Mouse (Mus musculus): ENCODE measurements around the gene Cep170b. TPM values are rescaled to one million over a fixed set of nuclear protein-coding genes. Genes with fewer than 3 reads are reported as not detected.
A peak's percentile ranks its signal among the peaks of the same experiment; 100 is the strongest.

Cep170b gene
- 22.8 TPM for polyA plus RNA-seq (2012; fragmentation: generic; extraction: Trizol)

DNA sequence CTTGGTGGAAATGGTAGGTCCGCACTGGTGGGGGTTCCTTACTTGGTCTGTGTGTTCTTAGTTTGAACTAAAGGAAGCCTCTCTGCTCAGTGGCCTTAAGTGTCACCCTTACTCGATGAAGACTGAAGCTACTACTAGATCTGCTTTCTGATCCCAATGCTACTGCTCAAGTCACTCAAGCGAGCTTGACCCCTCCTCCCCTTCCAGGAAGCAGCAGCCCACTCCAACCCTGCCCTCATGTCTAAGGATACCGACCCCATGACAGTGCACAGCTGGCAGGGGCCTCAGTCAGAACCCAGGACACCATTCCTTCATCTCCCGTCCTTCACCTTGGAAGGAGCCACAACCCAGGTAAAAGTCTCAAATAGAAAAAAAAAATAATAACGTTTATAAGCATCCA, at the start of gene Cep170b:
Cep170b (plus strand) TSS at position 240 of the 400 bp plus-strand sequence.
- Histone ChIP-seq H3ac (ENCODE audit: control insufficient read depth, insufficient read length) (no peak within 1 kb of the TSS), H3K4me2 (ENCODE audit: low read depth) (no peak within 1 kb of the TSS), H3K27me3 (ENCODE audit: control insufficient read depth, insufficient read depth, insufficient read length) (no peaks in the 10 kb centered on the region), H3K4me3 (no peak within 1 kb of the TSS), H3K36me3 (ENCODE audit: control insufficient read depth, insufficient read depth) (no peaks in the 10 kb centered on the region), H3K79me2 (ENCODE audit: control insufficient read depth, insufficient read depth) (peaks cover 5% of the 10 kb centered on the region)
- TF ChIP-seq MYOD1 (IDR thresholded peaks at IDR 0.05; ENCODE audit: control insufficient read depth in 1 of 3, insufficient read length in 2 of 3, low read depth in 2 of 3) (no peak), TCF12 (IDR thresholded peaks at IDR 0.05; ENCODE audit: insufficient read depth, poor library complexity, severe bottlenecking) (no peak), REST (IDR thresholded peaks at IDR 0.05; ENCODE audit: insufficient read depth, insufficient read length) (no peak), POLR2AphosphoS2 (IDR thresholded peaks at IDR 0.05; ENCODE audit: insufficient read length, low read depth) (no peak), USF1 (IDR thresholded peaks at IDR 0.05; ENCODE audit: low read depth) (no peak), MAX (IDR thresholded peaks at IDR 0.05; ENCODE audit: low read depth) (no peak), E2F4 (IDR thresholded peaks at IDR 0.05; ENCODE audit: insufficient read depth) (no peak), MYOG (IDR thresholded peaks at IDR 0.05; ENCODE audit: control insufficient read depth in 1 of 3, insufficient read depth in 1 of 3, insufficient read length in 2 of 3, low read depth in 2 of 3) (no peak), SRF (IDR thresholded peaks at IDR 0.05; ENCODE audit: control insufficient read depth, insufficient read length, low read depth) (no peak), POLR2A (IDR thresholded peaks at IDR 0.05; ENCODE audit: insufficient read length, low read depth) (no peak), CEBPB (IDR thresholded peaks at IDR 0.05; ENCODE audit: insufficient read depth, poor library complexity, severe bottlenecking) (no peak)

DNA sequence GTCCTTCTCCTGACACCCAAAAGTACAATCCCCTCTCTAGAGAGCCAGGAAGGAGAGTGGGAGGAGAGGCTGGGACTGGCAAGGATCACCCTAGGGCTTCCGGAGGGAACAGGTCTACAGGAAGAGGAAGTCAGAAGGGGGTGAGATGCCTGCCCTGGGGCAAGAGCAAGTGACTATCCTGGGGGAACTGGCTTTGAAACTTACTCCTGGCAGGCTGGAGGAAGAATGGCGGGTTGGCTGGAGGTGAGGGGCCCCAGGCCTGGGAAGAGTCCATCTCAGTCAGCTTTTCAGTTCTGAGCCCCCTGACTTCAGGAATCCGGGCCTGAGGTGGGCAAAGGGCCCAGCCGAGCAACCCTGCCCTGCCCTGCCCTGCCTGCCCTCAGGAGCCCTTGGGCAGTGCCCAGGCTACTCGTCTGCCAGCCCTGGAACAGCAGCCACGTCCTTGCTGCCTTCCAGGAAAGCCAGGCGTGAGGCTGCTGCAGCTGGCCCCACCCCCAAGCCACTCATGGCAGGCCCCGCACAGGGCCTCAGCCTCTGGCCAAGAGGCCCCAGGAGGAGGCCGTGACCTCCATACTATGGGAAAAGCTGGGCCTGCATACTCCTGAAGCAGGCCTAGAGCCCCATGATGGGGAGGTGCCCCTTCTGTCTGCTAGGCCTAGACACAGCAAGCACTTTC, 49.4 kb upstream of the Cep170b start:
- H3K36me3 ChIP-seq (ENCODE audit: control insufficient read depth, insufficient read depth) = peaks cover 13% of the 10 kb centered on the region
- peak overlapping the region; percentile 66 for H3K4me2 ChIP-seq (ENCODE audit: low read depth)
- no peak overlapping the region for H3K4me3 ChIP-seq
- H3K27me3 ChIP-seq (ENCODE audit: control insufficient read depth, insufficient read depth, insufficient read length) = no peaks in the 10 kb centered on the region
- no peak for TF ChIP-seq POLR2A (IDR thresholded peaks at IDR 0.05; ENCODE audit: insufficient read length, low read depth)
- TF ChIP-seq MYOD1 (IDR thresholded peaks at IDR 0.05; ENCODE audit: control insufficient read depth in 1 of 3, insufficient read length in 2 of 3, low read depth in 2 of 3) = peak in 1 of 3 experiments; percentile 19
- no peak for TF ChIP-seq MAX (IDR thresholded peaks at IDR 0.05; ENCODE audit: low read depth)
- TF ChIP-seq MYOG (IDR thresholded peaks at IDR 0.05; ENCODE audit: control insufficient read depth in 1 of 3, insufficient read depth in 1 of 3, insufficient read length in 2 of 3, low read depth in 2 of 3) = peak in 1 of 3 experiments; percentile 76
- TF ChIP-seq SRF (IDR thresholded peaks at IDR 0.05; ENCODE audit: control insufficient read depth, insufficient read length, low read depth) = no peak
- TF ChIP-seq TCF12 (IDR thresholded peaks at IDR 0.05; ENCODE audit: insufficient read depth, poor library complexity, severe bottlenecking) = no peak
- TF ChIP-seq REST (IDR thresholded peaks at IDR 0.05; ENCODE audit: insufficient read depth, insufficient read length) = no peak
- TF ChIP-seq POLR2AphosphoS2 (IDR thresholded peaks at IDR 0.05; ENCODE audit: insufficient read length, low read depth) = no peak
- H3K79me2 ChIP-seq (ENCODE audit: control insufficient read depth, insufficient read depth) = peaks cover 64% of the 10 kb centered on the region
- no peak overlapping the region for H3ac ChIP-seq (ENCODE audit: control insufficient read depth, insufficient read length)

DNA sequence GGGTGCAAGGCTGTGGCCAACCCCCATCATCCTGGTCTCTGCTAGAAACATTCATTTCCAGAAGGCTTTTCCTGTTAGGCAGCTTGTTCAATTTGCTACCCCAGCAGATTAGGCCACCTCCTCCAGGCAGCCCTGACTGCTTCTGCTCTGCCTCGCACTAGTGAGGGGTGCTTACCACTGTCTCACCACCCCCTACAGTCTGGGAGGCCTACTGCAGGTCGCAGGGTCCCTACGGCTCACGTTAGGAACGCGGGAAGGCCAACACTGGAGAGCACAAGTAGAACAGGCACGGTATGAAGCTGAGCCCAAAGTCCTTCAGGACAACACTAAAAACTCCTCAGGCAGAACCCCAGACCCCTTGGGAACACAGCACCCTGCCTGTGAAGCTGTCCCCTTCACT, 48.4 kb upstream of the Cep170b start:
- Histone ChIP-seq H3K4me2 (ENCODE audit: low read depth) (peak overlapping the region; percentile 66), H3K79me2 (ENCODE audit: control insufficient read depth, insufficient read depth) (peaks cover 62% of the 10 kb centered on the region), H3K36me3 (ENCODE audit: control insufficient read depth, insufficient read depth) (peaks cover 13% of the 10 kb centered on the region), H3K27me3 (ENCODE audit: control insufficient read depth, insufficient read depth, insufficient read length) (no peaks in the 10 kb centered on the region), H3ac (ENCODE audit: control insufficient read depth, insufficient read length) (no peak overlapping the region), H3K4me3 (peak overlapping the region; percentile 60)
- TF ChIP-seq POLR2A (IDR thresholded peaks at IDR 0.05; ENCODE audit: insufficient read length, low read depth) (peak; percentile 12), E2F4 (IDR thresholded peaks at IDR 0.05; ENCODE audit: insufficient read depth) (no peak)

DNA sequence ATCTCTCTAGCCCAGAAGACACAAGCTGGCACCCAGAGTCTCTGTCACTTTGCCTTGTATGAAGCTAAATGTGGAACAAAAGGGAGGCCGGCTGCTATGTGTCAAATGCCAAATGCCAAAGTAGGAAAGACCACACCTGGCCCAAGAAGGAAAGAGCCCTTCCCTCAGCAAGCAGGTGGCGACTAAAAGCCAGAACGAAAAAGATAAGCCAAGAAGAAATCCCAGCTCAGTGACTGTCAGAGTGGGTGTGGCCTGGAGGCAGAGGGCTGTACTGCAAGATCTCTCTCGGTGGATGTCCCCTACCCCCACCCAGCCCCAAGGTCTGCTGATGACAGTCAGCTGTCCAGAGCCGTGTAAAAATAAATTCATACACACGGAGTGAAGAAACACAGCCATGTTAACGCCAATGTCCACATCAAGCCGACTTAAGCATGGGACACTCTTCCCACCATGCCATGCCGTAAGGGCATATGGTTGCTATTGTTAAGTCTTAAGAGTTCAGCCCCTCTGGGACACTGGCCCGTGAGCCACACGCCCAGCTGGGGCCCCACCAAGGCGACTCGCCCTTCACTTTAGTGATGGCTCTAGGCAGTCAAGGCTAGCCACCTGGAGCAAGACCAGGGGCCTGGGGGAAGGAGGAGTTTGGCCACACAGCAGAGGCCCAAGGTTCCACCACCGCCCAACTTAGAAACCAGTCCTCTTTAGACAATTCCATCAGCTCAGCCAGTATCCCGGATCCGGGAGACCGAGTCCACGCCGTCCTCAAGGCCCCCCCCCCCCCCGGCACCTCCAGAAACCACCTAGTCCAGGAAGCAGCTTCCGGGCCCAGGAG, 47.3 kb upstream of the Cep170b start:
- Histone ChIP-seq H3K4me2 (ENCODE audit: low read depth) (peak overlapping the region; percentile 66), H3K27me3 (ENCODE audit: control insufficient read depth, insufficient read depth, insufficient read length) (no peaks in the 10 kb centered on the region), H3K4me3 (peak overlapping the region; percentile 60), H3ac (ENCODE audit: control insufficient read depth, insufficient read length) (peak overlapping the region; percentile 95), H3K79me2 (ENCODE audit: control insufficient read depth, insufficient read depth) (peaks cover 54% of the 10 kb centered on the region), H3K36me3 (ENCODE audit: control insufficient read depth, insufficient read depth) (peaks cover 13% of the 10 kb centered on the region)
- TF ChIP-seq MYOG (IDR thresholded peaks at IDR 0.05; ENCODE audit: control insufficient read depth in 1 of 3, insufficient read depth in 1 of 3, insufficient read length in 2 of 3, low read depth in 2 of 3) (peak in 2 of 3 experiments; percentile 27 to 43), MYOD1 (IDR thresholded peaks at IDR 0.05; ENCODE audit: control insufficient read depth in 1 of 3, insufficient read length in 2 of 3, low read depth in 2 of 3) (peak; percentile 16 to 24 (median 23)), E2F4 (IDR thresholded peaks at IDR 0.05; ENCODE audit: insufficient read depth) (no peak), POLR2AphosphoS2 (IDR thresholded peaks at IDR 0.05; ENCODE audit: insufficient read length, low read depth) (peak; percentile 55), MAX (IDR thresholded peaks at IDR 0.05; ENCODE audit: low read depth) (no peak), USF1 (IDR thresholded peaks at IDR 0.05; ENCODE audit: low read depth) (no peak), POLR2A (IDR thresholded peaks at IDR 0.05; ENCODE audit: insufficient read length, low read depth) (no peak), TCF3 (IDR thresholded peaks at IDR 0.05; ENCODE audit: insufficient read length, low read depth) (no peak), SRF (IDR thresholded peaks at IDR 0.05; ENCODE audit: control insufficient read depth, insufficient read length, low read depth) (no peak), CEBPB (IDR thresholded peaks at IDR 0.05; ENCODE audit: insufficient read depth, poor library complexity, severe bottlenecking) (no peak), TCF12 (IDR thresholded peaks at IDR 0.05; ENCODE audit: insufficient read depth, poor library complexity, severe bottlenecking) (no peak), REST (IDR thresholded peaks at IDR 0.05; ENCODE audit: insufficient read depth, insufficient read length) (no peak)

Measured in myocyte (in vitro differentiated cells).